Mouse (Mus musculus): Measurements from ENCODE around the gene Lsamp. TPM values are rescaled to one million over a fixed set of nuclear protein-coding genes. Genes with fewer than 3 reads are reported as not detected.

Gene Lsamp
- polyA plus RNA-seq, 1 experiment from 2014 or later = 5.5 TPM

DNA sequence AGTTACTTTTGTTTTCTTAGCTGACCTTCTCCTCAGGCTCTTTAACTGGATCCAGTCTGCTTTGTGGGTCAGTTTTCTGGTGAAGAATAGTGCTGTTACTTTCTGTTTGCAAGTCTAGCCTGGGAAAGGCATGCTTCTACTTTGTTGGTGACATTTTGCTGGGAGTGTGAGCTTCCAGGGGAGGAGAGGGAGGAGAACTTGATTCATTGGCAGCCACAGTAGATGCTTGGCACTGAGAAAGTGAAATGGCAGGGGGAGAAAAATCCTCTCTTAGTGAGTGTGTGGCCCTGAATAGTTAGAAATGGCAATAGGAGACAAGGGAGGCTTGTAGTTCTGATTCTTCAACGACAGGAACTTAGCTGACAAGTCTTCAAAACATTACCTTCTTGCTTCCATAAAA is 1551.6 kb downstream of the Lsamp start:
- H3K9me3 ChIP-seq (ENCODE audit: control insufficient read depth, low read length) = no peaks in the 10 kb centered on the region
- H3K4me3 ChIP-seq (ENCODE audit: low read length) = no peak overlapping the region
- H3K4me2 ChIP-seq (replicated peaks; ENCODE audit: low read depth, low read length) = no peak overlapping the region
- ATAC-seq (ENCODE audit: low FRiP score, low TSS enrichment) = no peak
- no peaks in the 10 kb centered on the region for H3K27me3 ChIP-seq (ENCODE audit: control insufficient read depth, insufficient read depth, low read length)
- H3K36me3 ChIP-seq (ENCODE audit: control insufficient read depth, insufficient read depth, low read length) = no peaks in the 10 kb centered on the region
- no peak overlapping the region for H3K27ac ChIP-seq (ENCODE audit: low read depth, low read length)
- WGBS = 75% methylated on average over 1 of the region's 1 CpGs
- no peaks in the 10 kb centered on the region for H3K4me1 ChIP-seq (ENCODE audit: control insufficient read depth, insufficient read depth, low read length)
- H3K9ac ChIP-seq (ENCODE audit: low read depth, low read length) = no peak overlapping the region

DNA sequence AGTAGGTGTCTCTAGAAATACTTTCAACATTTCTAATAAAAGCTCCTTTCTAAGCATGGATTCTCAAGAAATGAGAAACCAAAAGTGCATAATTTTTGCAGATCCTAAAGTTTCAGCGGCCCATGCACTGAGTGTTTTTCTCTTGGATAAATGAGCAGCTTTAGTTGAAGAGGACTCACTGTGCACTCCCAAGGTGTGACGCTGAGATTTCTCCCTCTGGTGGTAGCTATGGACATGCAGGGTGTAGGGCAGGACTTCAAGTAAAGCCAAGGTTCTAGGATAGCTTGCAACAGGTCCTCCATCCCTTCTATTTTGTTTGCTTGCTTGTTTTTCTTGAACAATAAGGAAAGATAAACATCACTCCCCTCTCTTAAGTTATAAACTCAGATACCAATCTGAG is 1558.5 kb downstream of the Lsamp start:
- WGBS = 44% methylated on average over 2 of the region's 2 CpGs
- ATAC-seq (ENCODE audit: low FRiP score, low TSS enrichment) = no peak
- no peak overlapping the region for H3K9ac ChIP-seq (ENCODE audit: low read depth, low read length)
- no peaks in the 10 kb centered on the region for H3K4me1 ChIP-seq (ENCODE audit: control insufficient read depth, insufficient read depth, low read length)
- H3K27me3 ChIP-seq (ENCODE audit: control insufficient read depth, insufficient read depth, low read length) = no peaks in the 10 kb centered on the region
- no peak overlapping the region for H3K4me2 ChIP-seq (replicated peaks; ENCODE audit: low read depth, low read length)
- H3K36me3 ChIP-seq (ENCODE audit: control insufficient read depth, insufficient read depth, low read length) = no peaks in the 10 kb centered on the region
- no peak overlapping the region for H3K27ac ChIP-seq (ENCODE audit: low read depth, low read length)
- H3K4me3 ChIP-seq (ENCODE audit: low read length) = no peak overlapping the region
- no peaks in the 10 kb centered on the region for H3K9me3 ChIP-seq (ENCODE audit: control insufficient read depth, low read length)

GRCm38 (mm10) chr16:41551164-41551563 is 1567.0 kb downstream of the Lsamp start:
- Histone ChIP-seq H3K36me3 (ENCODE audit: control insufficient read depth, insufficient read depth, low read length) (no peaks in the 10 kb centered on the region), H3K4me1 (ENCODE audit: control insufficient read depth, insufficient read depth, low read length) (no peaks in the 10 kb centered on the region), H3K27me3 (ENCODE audit: control insufficient read depth, insufficient read depth, low read length) (no peaks in the 10 kb centered on the region), H3K4me2 (replicated peaks; ENCODE audit: low read depth, low read length) (no peak overlapping the region), H3K9me3 (ENCODE audit: control insufficient read depth, low read length) (no peaks in the 10 kb centered on the region), H3K9ac (ENCODE audit: low read depth, low read length) (no peak overlapping the region), H3K4me3 (ENCODE audit: low read length) (no peak overlapping the region), H3K27ac (ENCODE audit: low read depth, low read length) (no peak overlapping the region)
- 64% methylated on average over 3 of the region's 3 CpGs for WGBS
- ATAC-seq (ENCODE audit: low FRiP score, low TSS enrichment) = no peak

DNA sequence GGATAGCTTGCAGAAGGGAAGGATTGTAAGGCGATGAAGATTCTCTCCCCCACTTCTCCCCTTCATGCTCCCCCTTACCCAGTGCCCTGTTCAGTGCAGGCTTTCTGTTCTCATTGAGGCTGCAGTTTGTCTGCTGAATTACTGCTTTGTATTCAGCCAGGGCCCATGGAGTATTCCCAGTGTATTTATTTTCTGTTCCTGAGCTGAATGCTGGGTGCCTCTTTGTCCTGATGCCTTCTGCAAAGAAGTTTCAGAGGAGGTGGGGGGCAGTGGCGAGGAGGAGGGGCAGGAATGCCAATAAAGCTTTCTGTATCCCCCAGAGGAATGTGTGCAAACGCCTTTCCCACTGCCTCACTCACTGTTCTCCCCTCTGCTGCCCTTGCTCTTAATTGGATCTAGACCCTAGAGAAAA is 1567.7 kb downstream of the Lsamp start:
- H3K27me3 ChIP-seq (ENCODE audit: control insufficient read depth, insufficient read depth, low read length) = no peaks in the 10 kb centered on the region
- 20% methylated on average over 3 of the region's 3 CpGs for WGBS
- H3K9ac ChIP-seq (ENCODE audit: low read depth, low read length) = no peak overlapping the region
- H3K9me3 ChIP-seq (ENCODE audit: control insufficient read depth, low read length) = no peaks in the 10 kb centered on the region
- H3K27ac ChIP-seq (ENCODE audit: low read depth, low read length) = no peak overlapping the region
- no peak overlapping the region for H3K4me3 ChIP-seq (ENCODE audit: low read length)
- ATAC-seq (ENCODE audit: low FRiP score, low TSS enrichment) = no peak
- H3K36me3 ChIP-seq (ENCODE audit: control insufficient read depth, insufficient read depth, low read length) = no peaks in the 10 kb centered on the region
- H3K4me1 ChIP-seq (ENCODE audit: control insufficient read depth, insufficient read depth, low read length) = no peaks in the 10 kb centered on the region
- no peak overlapping the region for H3K4me2 ChIP-seq (replicated peaks; ENCODE audit: low read depth, low read length)

GRCm38 (mm10) chr16:41557104-41557503 is 1572.9 kb downstream of the Lsamp start:
- H3K36me3 ChIP-seq (ENCODE audit: control insufficient read depth, insufficient read depth, low read length) = no peaks in the 10 kb centered on the region
- ATAC-seq (ENCODE audit: low FRiP score, low TSS enrichment) = no peak
- H3K27me3 ChIP-seq (ENCODE audit: control insufficient read depth, insufficient read depth, low read length) = no peaks in the 10 kb centered on the region
- no peak overlapping the region for H3K4me2 ChIP-seq (replicated peaks; ENCODE audit: low read depth, low read length)
- no peak overlapping the region for H3K27ac ChIP-seq (ENCODE audit: low read depth, low read length)
- no peaks in the 10 kb centered on the region; the same call in 1 of the 2 replicates for H3K4me1 ChIP-seq (ENCODE audit: control insufficient read depth, insufficient read depth, low read length)
- no peak overlapping the region for H3K4me3 ChIP-seq (ENCODE audit: low read length)
- H3K9ac ChIP-seq (ENCODE audit: low read depth, low read length) = no peak overlapping the region
- H3K9me3 ChIP-seq (ENCODE audit: control insufficient read depth, low read length) = no peaks in the 10 kb centered on the region

- Histone ChIP-seq H3K9me3 (ENCODE audit: control insufficient read depth, low read length) (no peaks in the 10 kb centered on the region), H3K27me3 (ENCODE audit: control insufficient read depth, insufficient read depth, low read length) (no peaks in the 10 kb centered on the region), H3K4me1 (ENCODE audit: control insufficient read depth, insufficient read depth, low read length) (no peaks in the 10 kb centered on the region), H3K4me2 (replicated peaks; ENCODE audit: low read depth, low read length) (no peak overlapping the region), H3K36me3 (ENCODE audit: control insufficient read depth, insufficient read depth, low read length) (no peaks in the 10 kb centered on the region), H3K9ac (ENCODE audit: low read depth, low read length) (no peak overlapping the region), H3K27ac (ENCODE audit: low read depth, low read length) (no peak overlapping the region), H3K4me3 (ENCODE audit: low read length) (no peak overlapping the region)
- ATAC-seq (ENCODE audit: low FRiP score, low TSS enrichment) = no peak
- WGBS = 54% methylated on average over 2 of the region's 2 CpGs
Measured at GRCm38 (mm10) chr16:41565233-41565632, 1581.1 kb downstream of the Lsamp start.

- Histone ChIP-seq H3K4me2 (replicated peaks; ENCODE audit: low read depth, low read length) (no peak overlapping the region), H3K36me3 (ENCODE audit: control insufficient read depth, insufficient read depth, low read length) (no peaks in the 10 kb centered on the region), H3K4me1 (ENCODE audit: control insufficient read depth, insufficient read depth, low read length) (no peaks in the 10 kb centered on the region), H3K9me3 (ENCODE audit: control insufficient read depth, low read length) (no peaks in the 10 kb centered on the region), H3K4me3 (ENCODE audit: low read length) (no peak overlapping the region), H3K27ac (ENCODE audit: low read depth, low read length) (no peak overlapping the region), H3K27me3 (ENCODE audit: control insufficient read depth, insufficient read depth, low read length) (no peaks in the 10 kb centered on the region), H3K9ac (ENCODE audit: low read depth, low read length) (no peak overlapping the region)
- no peak for ATAC-seq (ENCODE audit: low FRiP score, low TSS enrichment)
- 80% methylated on average over 5 of the region's 5 CpGs for WGBS
Measured at GRCm38 (mm10) chr16:41588675-41589301, 1604.6 kb downstream of the Lsamp start.

GRCm38 (mm10) chr16:41612229-41612628 is 1628.1 kb downstream of the Lsamp start:
- Histone ChIP-seq H3K36me3 (ENCODE audit: control insufficient read depth, insufficient read depth, low read length) (no peaks in the 10 kb centered on the region), H3K9ac (ENCODE audit: low read depth, low read length) (no peak overlapping the region), H3K4me1 (ENCODE audit: control insufficient read depth, insufficient read depth, low read length) (no peaks in the 10 kb centered on the region), H3K4me3 (ENCODE audit: low read length) (no peak overlapping the region), H3K9me3 (ENCODE audit: control insufficient read depth, low read length) (no peaks in the 10 kb centered on the region), H3K4me2 (replicated peaks; ENCODE audit: low read depth, low read length) (no peak overlapping the region), H3K27ac (ENCODE audit: low read depth, low read length) (no peak overlapping the region), H3K27me3 (ENCODE audit: control insufficient read depth, insufficient read depth, low read length) (no peaks in the 10 kb centered on the region)
- 73% methylated on average over 1 of the region's 1 CpGs for WGBS
- ATAC-seq (ENCODE audit: low FRiP score, low TSS enrichment) = no peak

DNA sequence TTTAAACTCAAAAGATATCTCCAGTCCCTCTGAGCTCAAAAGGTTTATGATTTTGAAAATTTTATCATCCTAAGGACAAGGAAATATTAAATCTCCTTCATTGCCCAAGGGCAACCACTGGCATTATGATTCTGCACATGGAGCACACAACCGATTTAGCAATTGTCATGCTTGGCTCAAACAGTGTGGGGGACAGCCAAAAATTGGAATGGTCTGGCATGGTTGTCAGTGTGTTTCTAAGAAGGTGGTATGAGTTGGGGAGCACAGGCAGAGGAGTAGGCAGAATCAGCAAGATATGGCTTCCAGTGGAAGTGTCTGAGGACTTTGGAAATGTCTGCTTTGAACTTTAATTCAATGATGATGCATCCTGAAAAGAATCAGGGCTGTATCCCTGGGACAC is 1639.7 kb downstream of the Lsamp start:
- no peak overlapping the region for H3K27ac ChIP-seq (ENCODE audit: low read depth, low read length)
- no peak overlapping the region for H3K9ac ChIP-seq (ENCODE audit: low read depth, low read length)
- WGBS = 84% methylated on average over 1 of the region's 1 CpGs
- no peak overlapping the region for H3K4me2 ChIP-seq (replicated peaks; ENCODE audit: low read depth, low read length)
- no peak overlapping the region for H3K4me3 ChIP-seq (ENCODE audit: low read length)
- no peaks in the 10 kb centered on the region for H3K27me3 ChIP-seq (ENCODE audit: control insufficient read depth, insufficient read depth, low read length)
- no peaks in the 10 kb centered on the region for H3K9me3 ChIP-seq (ENCODE audit: control insufficient read depth, low read length)
- no peak for ATAC-seq (ENCODE audit: low FRiP score, low TSS enrichment)
- no peaks in the 10 kb centered on the region for H3K4me1 ChIP-seq (ENCODE audit: control insufficient read depth, insufficient read depth, low read length)
- H3K36me3 ChIP-seq (ENCODE audit: control insufficient read depth, insufficient read depth, low read length) = no peaks in the 10 kb centered on the region

Data from kidney, embryonic 14.5 days (tissue).